Mouse (Mus musculus) erythroblast, embryonic 14.5 days (primary cell): ENCODE results near the gene Axdnd1. TPM values are rescaled to one million over a fixed set of nuclear protein-coding genes. Genes with fewer than 3 reads are reported as not detected.
"Not testable (repeated sequence)": the region's sequence is repeated elsewhere in the genome, so short reads cannot be mapped to it uniquely, and the experiment has no call there.

Experiments
- H3K27me3 ChIP-seq: 2 replicates; pipeline ENCODE4 v1.6.1; 2012; ENCODE audit warnings: inconsistent platforms; ENCODE audit not compliant: control insufficient read depth
- H3K36me3 ChIP-seq: 2 replicates; pipeline ENCODE4 v1.6.1; 2012; ENCODE audit warnings: mild to moderate bottlenecking, inconsistent platforms; ENCODE audit not compliant: control insufficient read depth
- H3K4me1 ChIP-seq: 2 replicates; pipeline ENCODE4 v1.6.1; 2012; ENCODE audit warnings: inconsistent platforms; ENCODE audit not compliant: control insufficient read depth
- H3K4me3 ChIP-seq: replicated peaks from 2 replicates; pipeline ENCODE3; 2012; ENCODE audit warnings: moderate library complexity, mild to moderate bottlenecking, inconsistent platforms
- H3K9me3 ChIP-seq: 2 replicates; pipeline ENCODE4 v1.6.1; 2012; ENCODE audit warnings: low read length, inconsistent platforms, mixed read lengths; ENCODE audit not compliant: control insufficient read depth
- GATA1 ChIP-seq: IDR thresholded peaks from 2 replicates; pipeline ENCODE4 v1.6.1; 2012; ENCODE audit warnings: low read length, inconsistent platforms, mixed read lengths
- TAL1 ChIP-seq: IDR thresholded peaks from 3 replicates; pipeline ENCODE4 v1.6.1; 2012; ENCODE audit warnings: low read length, inconsistent platforms, mixed read lengths
- polyA plus RNA-seq: library from polyadenylated mRNA; stranded (reverse); fragments of >175 nt; gene quantifications from 2 replicates; pipeline ENCODE4 v1.2.3, GENCODE M21; 2012

The Axdnd1 gene
- polyA plus RNA-seq, 1 experiment = not detected

GRCm38 (mm10) chr1:156310630-156311029, 110.3 kb downstream of the Axdnd1 start, which contains the start of gene Nphs2:
Gene Nphs2, plus strand, starts transcription at chr1:156310727.
- Histone ChIP-seq H3K27me3 (peaks cover 42% of the 10 kb centered on the region), H3K36me3 (no peaks in the 10 kb centered on the region), H3K4me1 (no peaks in the 10 kb centered on the region), H3K4me3 (no peak within 1 kb of the TSS), H3K9me3 (no peaks in the 10 kb centered on the region)
- TF ChIP-seq GATA1 (no peak), TAL1 (no peak)

GRCm38 (mm10) chr1:156308595-156308994, 112.4 kb downstream of the Axdnd1 start:
- H3K9me3 ChIP-seq = no peaks in the 10 kb centered on the region
- H3K27me3 ChIP-seq = peaks cover 62% of the 10 kb centered on the region
- no peaks in the 10 kb centered on the region for H3K4me1 ChIP-seq
- no peak overlapping the region for H3K4me3 ChIP-seq
- H3K36me3 ChIP-seq = no peaks in the 10 kb centered on the region
- no peak for TF ChIP-seq TAL1
- no peak for TF ChIP-seq GATA1

- peaks cover 5% of the 10 kb centered on the region for H3K4me1 ChIP-seq
- peaks cover 6% of the 10 kb centered on the region; the same call in 1 of the 2 replicates for H3K9me3 ChIP-seq
- no peaks in the 10 kb centered on the region for H3K36me3 ChIP-seq
- TF ChIP-seq GATA1 (no peak), TAL1 (no peak)
- H3K27me3 ChIP-seq = peaks cover 51% of the 10 kb centered on the region
- peak within 1 kb of the TSS; percentile 47 for H3K4me3 ChIP-seq
Observed at GRCm38 (mm10) chr1:156302911-156303749, 117.8 kb downstream of the Axdnd1 start, which contains the start of gene Tdrd5. Gene Tdrd5, minus strand, starts transcription at chr1:156303664.

GRCm38 (mm10) chr1:156290016-156290415, 130.9 kb downstream of the Axdnd1 start:
- no peaks in the 10 kb centered on the region for H3K27me3 ChIP-seq
- no peaks in the 10 kb centered on the region for H3K9me3 ChIP-seq
- H3K36me3 ChIP-seq = no peaks in the 10 kb centered on the region
- no peak overlapping the region for H3K4me3 ChIP-seq
- no peaks in the 10 kb centered on the region for H3K4me1 ChIP-seq
- TF ChIP-seq TAL1 = no peak
- TF ChIP-seq GATA1 = no peak

DNA sequence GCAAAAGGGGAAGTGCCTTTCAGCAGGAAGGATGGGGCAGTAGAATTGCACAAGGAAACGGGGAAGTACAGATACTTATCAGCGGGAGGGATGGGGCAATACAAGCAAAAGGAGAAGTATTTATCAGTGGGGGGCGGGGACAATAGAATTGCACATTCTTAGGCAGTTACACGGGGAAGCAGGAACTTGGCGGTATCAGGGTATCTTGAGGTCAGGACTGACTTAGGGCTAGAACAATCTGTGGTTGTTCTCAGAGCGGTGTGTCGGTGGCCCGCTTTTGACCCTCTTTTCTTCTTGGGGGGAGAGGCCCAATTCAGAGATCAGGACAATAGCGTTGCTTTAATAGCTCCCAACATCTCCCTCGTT, 131.8 kb downstream of the Axdnd1 start:
- H3K9me3 ChIP-seq, H3K36me3 ChIP-seq, H3K27me3 ChIP-seq, H3K4me1 ChIP-seq, H3K4me3 ChIP-seq: not testable (repeated sequence)

DNA sequence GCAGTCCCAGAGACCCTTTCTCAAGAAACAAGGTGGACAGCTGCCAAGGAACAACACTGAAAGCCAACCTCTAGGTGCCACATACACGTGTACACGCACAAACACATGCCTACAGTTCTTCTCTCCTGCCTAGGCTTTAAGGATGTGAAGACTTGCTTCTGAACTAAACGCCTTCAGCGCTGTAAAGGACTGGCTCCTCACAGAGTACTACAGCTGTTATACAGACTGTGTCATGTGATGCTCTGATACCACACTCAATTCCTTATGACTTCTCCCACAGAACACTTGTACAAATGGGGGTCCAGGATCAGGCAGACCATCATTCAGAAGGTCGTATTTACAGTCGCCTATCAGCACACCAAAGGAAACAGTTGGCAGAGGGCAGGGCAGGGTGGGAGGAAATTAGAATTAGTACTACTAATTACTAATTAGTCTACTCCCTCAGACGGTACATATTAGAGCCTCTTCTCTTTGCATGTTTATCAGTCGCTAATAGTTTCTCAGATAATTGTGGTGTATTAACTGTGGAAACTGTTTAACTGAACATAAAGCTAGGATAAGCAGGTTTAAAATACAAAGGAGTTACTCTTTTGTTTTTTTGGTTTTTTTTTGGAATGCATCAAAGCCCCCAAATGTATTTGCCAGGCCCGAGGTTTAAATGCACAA, 132.3 kb downstream of the Axdnd1 start:
- Histone ChIP-seq H3K27me3 (no peaks in the 10 kb centered on the region), H3K9me3 (no peaks in the 10 kb centered on the region)

DNA sequence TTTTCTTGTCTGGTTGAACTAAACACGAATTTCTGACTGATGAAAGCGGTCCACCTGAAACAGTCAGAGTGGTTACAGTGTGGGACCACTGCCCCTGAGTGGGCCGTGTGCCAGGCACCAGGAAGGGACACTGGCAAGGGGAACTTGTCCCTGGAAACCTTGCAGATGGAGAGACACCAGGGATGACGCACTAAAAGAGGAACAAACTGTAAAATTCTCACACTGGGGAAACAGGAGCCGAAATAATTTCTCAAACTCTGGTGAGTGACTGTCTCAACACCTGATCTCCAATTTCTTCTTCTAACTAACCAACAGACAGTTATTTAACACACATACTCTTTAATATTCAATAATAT, 135.4 kb downstream of the Axdnd1 start:
- Histone ChIP-seq H3K27me3 (no peaks in the 10 kb centered on the region), H3K4me3 (no peak overlapping the region), H3K9me3 (no peaks in the 10 kb centered on the region), H3K36me3 (no peaks in the 10 kb centered on the region), H3K4me1 (no peaks in the 10 kb centered on the region)
- TF ChIP-seq TAL1 = no peak
- TF ChIP-seq GATA1 = no peak

More for the DNA sequence above, 132.3 kb downstream of the Axdnd1 start:
- no peak for TF ChIP-seq GATA1
- no peak for TF ChIP-seq TAL1
- Histone ChIP-seq H3K4me1 (no peaks in the 10 kb centered on the region), H3K4me3 (no peak overlapping the region), H3K36me3 (no peaks in the 10 kb centered on the region)

DNA sequence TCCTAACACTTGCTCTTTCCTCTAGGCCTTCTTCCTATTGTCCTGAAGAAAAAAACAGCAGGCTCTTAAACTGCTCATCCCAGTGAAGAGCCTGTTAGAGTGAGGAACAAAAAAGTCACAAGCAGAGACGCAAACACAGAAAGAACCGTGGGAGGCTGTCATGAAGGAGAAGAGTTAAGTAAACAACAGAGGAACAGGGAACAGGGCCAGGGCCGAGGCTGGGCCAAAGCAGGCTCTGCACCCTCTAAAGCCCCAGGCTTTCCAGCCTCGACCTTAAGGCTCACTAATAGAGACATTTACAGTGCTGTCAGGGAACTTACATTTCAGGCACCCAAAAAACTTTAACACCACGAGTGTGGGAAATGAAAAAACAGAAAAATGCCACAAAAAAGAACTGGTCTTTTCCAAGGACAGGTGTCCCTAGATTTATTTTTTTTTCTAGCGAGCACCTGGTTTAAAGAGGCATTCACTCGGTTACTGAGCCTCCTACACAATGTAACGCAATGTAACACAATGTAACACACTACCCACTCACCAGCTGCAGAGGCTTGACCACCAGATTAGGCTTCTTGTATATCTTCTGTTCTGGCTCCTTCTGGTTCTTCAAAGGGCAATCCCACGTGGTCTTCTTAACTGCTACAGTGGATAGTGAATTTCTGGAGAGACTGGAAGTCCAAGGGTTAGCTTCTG, 136.0 kb downstream of the Axdnd1 start:
- TF ChIP-seq GATA1 = no peak
- no peak for TF ChIP-seq TAL1
- Histone ChIP-seq H3K4me1 (no peaks in the 10 kb centered on the region), H3K36me3 (no peaks in the 10 kb centered on the region), H3K27me3 (no peaks in the 10 kb centered on the region), H3K9me3 (no peaks in the 10 kb centered on the region), H3K4me3 (no peak overlapping the region)

DNA sequence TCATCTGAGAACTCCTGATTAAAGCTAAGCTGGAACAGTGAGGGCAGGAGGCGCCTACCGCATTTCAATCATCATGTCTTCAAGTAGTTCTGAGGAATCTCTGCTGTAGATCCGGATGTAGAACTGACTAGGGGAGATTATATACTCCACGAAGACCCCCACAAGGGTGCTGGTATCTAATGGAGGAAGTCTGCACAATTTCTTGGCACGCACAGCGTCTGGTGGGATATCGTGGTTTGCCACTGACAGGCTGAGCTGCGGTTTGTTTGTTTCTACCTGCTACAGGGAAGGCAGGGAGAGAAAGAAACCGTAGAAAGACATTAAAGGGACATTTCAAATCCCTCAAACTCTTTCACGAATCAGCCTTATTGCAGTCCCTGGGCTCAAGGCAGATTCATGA, 136.8 kb downstream of the Axdnd1 start:
- H3K36me3 ChIP-seq = no peaks in the 10 kb centered on the region
- TF ChIP-seq TAL1 (no peak), GATA1 (no peak)
- no peaks in the 10 kb centered on the region for H3K9me3 ChIP-seq
- no peaks in the 10 kb centered on the region for H3K27me3 ChIP-seq
- no peak overlapping the region for H3K4me3 ChIP-seq
- H3K4me1 ChIP-seq = no peaks in the 10 kb centered on the region
